Mouse (Mus musculus) liver, postnatal 0 days (tissue): ENCODE measurements at regions not wholly inside any gene's neighbourhood (a gene's known extent, or its start where the extent isn't known, plus 50 kb on each side); places are given as distances from the start of the nearest gene placed in this dataset.

Experiments
- ATAC-seq: fragments of 200-750 bp; cut with Nextera tagmentation; 2 replicates; pipeline ENCODE4 v1.8.0; 2017; ENCODE audit warnings: mild to moderate bottlenecking, moderate library complexity
- DNase-seq: peaks from one replicate; pipeline ENCODE4 v3.0.0-alpha.2; 2016
- H3K27ac ChIP-seq: fragments of 300-500 bp; sonication (generic); 2 replicates; pipeline ENCODE4 v1.5.1; 2014; ENCODE audit warnings: antibody characterized with exemption, moderate library complexity, mild to moderate bottlenecking, low read depth
- H3K27me3 ChIP-seq: fragments of 300-500 bp; sonication (generic); 2 replicates; pipeline ENCODE4 v1.6.1; 2014; ENCODE audit warnings: low read length, control low read depth, mixed read lengths; ENCODE audit not compliant: insufficient read depth
- H3K36me3 ChIP-seq: fragments of 300-500 bp; sonication (generic); replicated peaks from 2 replicates; pipeline ENCODE4 v1.6.1; 2014; ENCODE audit warnings: mild to moderate bottlenecking, control low read depth, low read length, moderate library complexity, mixed read lengths; ENCODE audit not compliant: insufficient read depth
- H3K4me1 ChIP-seq: fragments of 300-500 bp; sonication (generic); 2 replicates; pipeline ENCODE4 v1.6.1; 2014; ENCODE audit warnings: antibody characterized with exemption, mild to moderate bottlenecking, control low read depth; ENCODE audit not compliant: insufficient read depth
- H3K4me2 ChIP-seq: fragments of 300-500 bp; sonication (generic); 2 replicates; pipeline ENCODE4 v1.6.1; 2014; ENCODE audit warnings: low read depth, mild to moderate bottlenecking, low read length, moderate library complexity, mixed read lengths
- H3K4me3 ChIP-seq: fragments of 300-500 bp; sonication (generic); 2 replicates; pipeline ENCODE4 v1.5.1; 2014; ENCODE audit warnings: low read depth, low read length
- H3K9ac ChIP-seq: fragments of 300-500 bp; sonication (generic); replicated peaks from 2 replicates; pipeline ENCODE4 v1.6.1; 2014; ENCODE audit warnings: mild to moderate bottlenecking, moderate library complexity
- H3K9me3 ChIP-seq: fragments of 300-500 bp; sonication (generic); 2 replicates; pipeline ENCODE4 v1.6.1; 2016; ENCODE audit warnings: mild to moderate bottlenecking, control low read depth, low read length, mixed read lengths
- CTCF ChIP-seq: sonication (generic); IDR thresholded peaks from 2 replicates; pipeline ENCODE4 v1.5.1; 2016; ENCODE audit warnings: antibody characterized with exemption, low read depth
- EP300 ChIP-seq: IDR thresholded peaks from 2 replicates; pipeline ENCODE4 v1.6.1; 2016; ENCODE audit warnings: antibody characterized with exemption, low read depth, mild to moderate bottlenecking
- WGBS: fragments of 180-500 bp; shearing (Covaris S2); extraction: QIAGEN DNeasy Blood & Tissue Kit; methylation state at CpG from one replicate; pipeline ENCODE4 v1.1.7; 2014; ENCODE audit not compliant: insufficient replicate concordance; 5-methylcytosine and 5-hydroxymethylcytosine counted together

GRCm38 (mm10) chr7:130048106-130048772, 456.6 kb downstream of the Wdr11 start:
- Histone ChIP-seq H3K9ac (no peak overlapping the region), H3K27ac (peak overlapping the region; percentile 29; the same call in 1 of the 2 replicates), H3K4me2 (0 out of 2 replicates have a peak overlapping the region, but pooled peaks have one; percentile 2), H3K36me3 (no peaks in the 10 kb centered on the region), H3K9me3 (no peaks in the 10 kb centered on the region), H3K4me3 (no peak overlapping the region), H3K27me3 (no peaks in the 10 kb centered on the region), H3K4me1 (no peaks in the 10 kb centered on the region)
- DNase-seq (no peak), ATAC-seq (no peak)
- TF ChIP-seq CTCF = no peak
- TF ChIP-seq EP300 = no peak
- 52% methylated on average over 6 of the region's 6 CpGs for WGBS

- Histone ChIP-seq H3K9ac (no peak overlapping the region), H3K4me2 (no peak overlapping the region), H3K9me3 (no peaks in the 10 kb centered on the region), H3K4me1 (no peaks in the 10 kb centered on the region), H3K4me3 (no peak overlapping the region), H3K27me3 (no peaks in the 10 kb centered on the region), H3K27ac (no peak overlapping the region), H3K36me3 (no peaks in the 10 kb centered on the region)
- 74% methylated on average over 2 of the region's 2 CpGs for WGBS
- TF ChIP-seq EP300 = no peak
- DNase-seq (no peak), ATAC-seq (no peak)
Measured at GRCm38 (mm10) chr7:130049461-130049860, 457.8 kb downstream of the Wdr11 start.

- no peak overlapping the region for H3K9ac ChIP-seq
- H3K4me2 ChIP-seq = no peak overlapping the region
- TF ChIP-seq EP300 (no peak), CTCF (no peak)
- DNase-seq = no peak
- 17% methylated on average over 2 of the region's 2 CpGs for WGBS
- ATAC-seq = no peak
- H3K4me3 ChIP-seq = no peak overlapping the region
- H3K4me1 ChIP-seq = no peaks in the 10 kb centered on the region
- H3K36me3 ChIP-seq = no peaks in the 10 kb centered on the region
- no peaks in the 10 kb centered on the region for H3K9me3 ChIP-seq
- H3K27me3 ChIP-seq = no peaks in the 10 kb centered on the region
- H3K27ac ChIP-seq = no peak overlapping the region
Measured at GRCm38 (mm10) chr7:130050120-130050519, 458.5 kb downstream of the Wdr11 start.

- no peaks in the 10 kb centered on the region for H3K9me3 ChIP-seq
- H3K36me3 ChIP-seq = no peaks in the 10 kb centered on the region
- H3K4me3 ChIP-seq = no peak overlapping the region
- no peaks in the 10 kb centered on the region for H3K4me1 ChIP-seq
- DNase-seq = no peak
- no peak overlapping the region for H3K9ac ChIP-seq
- ATAC-seq = no peak
- WGBS = 84% methylated on average over 5 of the region's 5 CpGs
- H3K27ac ChIP-seq = no peak overlapping the region
- no peak for TF ChIP-seq EP300
- TF ChIP-seq CTCF = no peak
- no peak overlapping the region for H3K4me2 ChIP-seq
- no peaks in the 10 kb centered on the region for H3K27me3 ChIP-seq
Measured at GRCm38 (mm10) chr7:130052376-130052775, 460.7 kb downstream of the Wdr11 start.

GRCm38 (mm10) chr7:130057708-130058107, 462.5 kb downstream of the Ate1 start:
- Histone ChIP-seq H3K27me3 (no peaks in the 10 kb centered on the region), H3K9ac (no peak overlapping the region), H3K9me3 (no peaks in the 10 kb centered on the region), H3K4me1 (peaks cover 9% of the 10 kb centered on the region; the same call in 1 of the 2 replicates), H3K36me3 (no peaks in the 10 kb centered on the region), H3K27ac (no peak overlapping the region), H3K4me2 (no peak overlapping the region), H3K4me3 (no peak overlapping the region)
- DNase-seq = no peak
- no peak for ATAC-seq
- TF ChIP-seq EP300 (no peak), CTCF (no peak)
- WGBS = 72% methylated on average over 6 of the region's 6 CpGs

- DNase-seq (no peak), ATAC-seq (no peak)
- Histone ChIP-seq H3K36me3 (no peaks in the 10 kb centered on the region), H3K9ac (no peak overlapping the region), H3K4me2 (no peak overlapping the region), H3K4me3 (no peak overlapping the region), H3K27me3 (no peaks in the 10 kb centered on the region), H3K27ac (no peak overlapping the region), H3K9me3 (no peaks in the 10 kb centered on the region), H3K4me1 (peaks cover 9% of the 10 kb centered on the region; the same call in 1 of the 2 replicates)
- WGBS = 75% methylated on average over 12 of the region's 12 CpGs
- no peak for TF ChIP-seq CTCF
- TF ChIP-seq EP300 = no peak
Measured at GRCm38 (mm10) chr7:130058267-130058666, 461.9 kb downstream of the Ate1 start.
